In the genomic region with DNA sequence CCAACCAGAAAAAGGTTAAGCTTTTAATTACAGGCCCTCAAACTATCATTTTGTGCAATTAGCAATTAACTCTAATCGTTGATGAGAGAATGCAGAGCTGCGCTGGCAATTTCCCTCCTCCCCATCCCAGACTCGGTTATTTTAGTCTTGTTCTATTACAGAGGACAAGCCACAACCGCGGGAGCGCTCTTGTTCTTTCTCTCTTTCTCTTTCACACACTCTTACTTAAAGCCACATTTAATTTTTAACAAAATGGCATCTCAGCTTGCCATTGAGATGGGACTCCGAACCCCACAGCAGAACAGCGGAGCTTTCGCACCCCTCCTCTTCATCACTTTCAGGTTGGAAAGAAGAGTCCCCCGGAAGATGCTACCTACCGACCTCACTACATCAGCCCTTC, we compare ENCODE assay signal across 8 mouse cellular contexts. TPM values are rescaled to one million over a fixed set of nuclear protein-coding genes. Genes with fewer than 3 reads are reported as not detected.
DNase-seq lines count a peak whose midpoint lies in the region; ATAC-seq and TF ChIP-seq lines count a peak whose summit lies in the region.

A gene (plus strand): TSS at position 167 of the 400 bp plus-strand sequence.

- H3K4me1 ChIP-seq in forebrain, embryonic 12.5 days = peaks cover 29% of the 10 kb centered on the region
- 0 out of 2 replicates have a peak, but pooled peaks cover 10% of the 10 kb centered on the region for H3K4me1 ChIP-seq in heart, postnatal 0 days (ENCODE audit: control insufficient read depth, insufficient read depth)
- peaks cover 40% of the 10 kb centered on the region for H3K4me1 ChIP-seq in midbrain, embryonic 13.5 days (replicated peaks)

- H3K27me3 ChIP-seq in forebrain, embryonic 12.5 days = peaks cover 22% of the 10 kb centered on the region
- no peaks in the 10 kb centered on the region for H3K27me3 ChIP-seq in heart, postnatal 0 days (ENCODE audit: control insufficient read depth, insufficient read depth, low read length)
- H3K27me3 ChIP-seq in midbrain, embryonic 13.5 days = peaks cover 5% of the 10 kb centered on the region; the same call in 1 of the 2 replicates

- peak within 1 kb of the TSS; percentile 75 for H3K9ac ChIP-seq in forebrain, embryonic 12.5 days
- peak within 1 kb of the TSS; percentile 87 for H3K9ac ChIP-seq in heart, postnatal 0 days (replicated peaks; ENCODE audit: low read depth, low read length)
- peak within 1 kb of the TSS; percentile 88 for H3K9ac ChIP-seq in midbrain, embryonic 13.5 days (replicated peaks)

- 1% methylated on average over 11 of the region's 11 CpGs for WGBS in forebrain, embryonic 12.5 days
- WGBS in heart, postnatal 0 days = 5% methylated on average over 11 of the region's 11 CpGs
- WGBS in midbrain, embryonic 13.5 days = 2% methylated on average over 11 of the region's 11 CpGs

- TF ChIP-seq EP300 in heart, postnatal 0 days (IDR thresholded peaks at IDR 0.05; ENCODE audit: low read depth) = no peak

- H3K4me3 ChIP-seq in forebrain, embryonic 12.5 days (replicated peaks) = peak within 1 kb of the TSS; percentile 71
- H3K4me3 ChIP-seq in heart, postnatal 0 days (ENCODE audit: low read depth, low read length) = peak within 1 kb of the TSS; percentile 81
- peak within 1 kb of the TSS; percentile 81 for H3K4me3 ChIP-seq in midbrain, embryonic 13.5 days (replicated peaks)

- H3K27ac ChIP-seq in forebrain, embryonic 12.5 days = peak within 1 kb of the TSS; percentile 83
- H3K27ac ChIP-seq in heart, postnatal 0 days (ENCODE audit: low read depth) = peak within 1 kb of the TSS; percentile 91
- peak within 1 kb of the TSS; percentile 95 for H3K27ac ChIP-seq in midbrain, embryonic 13.5 days

- peak; percentile 29 for DNase-seq in right cerebral cortex, adult 18-20 months
- no peak for DNase-seq in right cerebral cortex, postnatal 25 days
- DNase-seq in heart, postnatal 0 days (ENCODE audit: low spot score) = no peak
- peak; percentile 23 for DNase-seq in layer of hippocampus, adult 9-11 months
- DNase-seq in urinary bladder, postnatal 4 days (ENCODE audit: low spot score in 2 of 2) = no peak
- DNase-seq in urinary bladder, postnatal 25 days (ENCODE audit: low spot score) = no peak

- ATAC-seq in forebrain, embryonic 12.5 days (ENCODE audit: low FRiP score) = no peak
- ATAC-seq in heart, postnatal 0 days (ENCODE audit: insufficient read depth, low read depth) = no peak
- ATAC-seq in midbrain, embryonic 13.5 days = no peak

- H3K9me3 ChIP-seq in forebrain, embryonic 12.5 days = no peaks in the 10 kb centered on the region
- H3K9me3 ChIP-seq in heart, postnatal 0 days (replicated peaks; ENCODE audit: control insufficient read depth, low read length) = no peaks in the 10 kb centered on the region
- H3K9me3 ChIP-seq in midbrain, embryonic 13.5 days = no peaks in the 10 kb centered on the region

- peak within 1 kb of the TSS; percentile 86 for H3K4me2 ChIP-seq in forebrain, embryonic 12.5 days
- H3K4me2 ChIP-seq in heart, postnatal 0 days (ENCODE audit: low read depth, low read length) = peak within 1 kb of the TSS; percentile 97
- H3K4me2 ChIP-seq in midbrain, embryonic 13.5 days (replicated peaks) = peak within 1 kb of the TSS; percentile 91

- no peaks in the 10 kb centered on the region for H3K36me3 ChIP-seq in forebrain, embryonic 12.5 days (replicated peaks)
- H3K36me3 ChIP-seq in heart, postnatal 0 days (replicated peaks; ENCODE audit: control insufficient read depth, insufficient read depth, low read length) = no peaks in the 10 kb centered on the region
- H3K36me3 ChIP-seq in midbrain, embryonic 13.5 days = no peaks in the 10 kb centered on the region

- no peak for TF ChIP-seq CTCF in heart, postnatal 0 days (IDR thresholded peaks at IDR 0.05; ENCODE audit: low read depth)

RNA-seq across cellular contexts. Expression of the gene that starts here (rescaled TPM):
- 11.1 and 13.2 TPM in 2 replicates for polyA plus RNA-seq in forebrain, embryonic 12.5 days (2016; fragmentation: Nextera tagmentation; extraction: Ambion mirVana)
- 104 and 107 TPM in 2 replicates for total RNA-seq in heart, postnatal 0 days (2014; rRNA removed; ENCODE audit: low replicate concordance)
- polyA plus RNA-seq in heart, postnatal 0 days (2015; fragmentation: Nextera tagmentation; extraction: Ambion mirVana) = 38.6 and 40.0 TPM in 2 replicates
- 29.8 and 31.6 TPM in 2 replicates for polyA plus RNA-seq in midbrain, embryonic 13.5 days (2015; fragmentation: Nextera tagmentation; extraction: Ambion mirVana)

Comparison
In these comparisons a context has a peak if more than half of its experiments do, and no peak if none do; other contexts are left out.
1. DNase-seq: peak in right cerebral cortex, adult 18-20 months (single experiment) and layer of hippocampus, adult 9-11 months (single experiment); none in right cerebral cortex, postnatal 25 days (single experiment), heart, postnatal 0 days (single experiment), urinary bladder, postnatal 4 days (0 of 2) and urinary bladder, postnatal 25 days (single experiment).
2. Peak in every context shown above with its lines, with median percentiles within 50 percentile points of each other: H3K27ac ChIP-seq, H3K4me2 ChIP-seq, H3K4me3 ChIP-seq and H3K9ac ChIP-seq.